Mouse (Mus musculus) forebrain, postnatal 0 days (tissue): ENCODE measurements around the gene Gm8104. TPM values are rescaled to one million over a fixed set of nuclear protein-coding genes. Genes with fewer than 3 reads are reported as not detected.
"Not testable (repeated sequence)": the region's sequence is repeated elsewhere in the genome, so short reads cannot be mapped to it uniquely, and the experiment has no call there.

Experiments used
- ATAC-seq: fragments of 200-750 bp; cut with Nextera tagmentation; 2 replicates; pipeline ENCODE4 v1.8.0; 2017; ENCODE audit warnings: mild to moderate bottlenecking, moderate library complexity
- DNase-seq: peaks from one replicate; pipeline ENCODE4 v3.0.0-alpha.2; 2015
- H3K27ac ChIP-seq: fragments of 300-500 bp; sonication (generic); 2 replicates; pipeline ENCODE4 v1.5.1; 2014; ENCODE audit warnings: low read depth, mild to moderate bottlenecking, antibody characterized with exemption, low read length, moderate library complexity, mixed read lengths
- H3K27me3 ChIP-seq: fragments of 300-500 bp; sonication (generic); 2 replicates; pipeline ENCODE4 v1.6.1; 2014; ENCODE audit warnings: mild to moderate bottlenecking, low read length, mixed read lengths; ENCODE audit not compliant: insufficient read depth
- H3K36me3 ChIP-seq: fragments of 300-500 bp; sonication (generic); 2 replicates; pipeline ENCODE4 v1.6.1; 2014; ENCODE audit warnings: mild to moderate bottlenecking, moderate library complexity; ENCODE audit not compliant: insufficient read depth
- H3K4me1 ChIP-seq: fragments of 300-500 bp; sonication (generic); 2 replicates; pipeline ENCODE4 v1.6.1; 2014; ENCODE audit warnings: antibody characterized with exemption; ENCODE audit not compliant: insufficient read depth
- H3K4me2 ChIP-seq: fragments of 300-500 bp; sonication (generic); 2 replicates; pipeline ENCODE4 v1.6.1; 2014; ENCODE audit warnings: low read depth, mild to moderate bottlenecking, moderate library complexity
- H3K4me3 ChIP-seq: fragments of 300-500 bp; sonication (generic); 2 replicates; pipeline ENCODE4 v1.5.1; 2014; ENCODE audit warnings: low read depth, low read length, mixed read lengths
- H3K9ac ChIP-seq: fragments of 300-500 bp; sonication (generic); 2 replicates; pipeline ENCODE4 v1.6.1; 2014; ENCODE audit warnings: mild to moderate bottlenecking
- H3K9me3 ChIP-seq: fragments of 300-500 bp; sonication (generic); 2 replicates; pipeline ENCODE4 v1.6.1; 2016; ENCODE audit warnings: low read length
- WGBS: fragments of 180-500 bp; shearing (Covaris S2); extraction: QIAGEN DNeasy Blood & Tissue Kit; methylation state at CpG from one replicate; pipeline ENCODE4 v1.1.7; 2014; 5-methylcytosine and 5-hydroxymethylcytosine counted together
- polyA plus RNA-seq: library from polyadenylated mRNA; unstranded; fragments of >200 nt; fragmentation: Nextera tagmentation; extraction: Ambion mirVana; gene quantifications from 2 replicates; pipeline ENCODE4 v1.2.1, GENCODE M21; 2015
- total RNA-seq: library from RNA; depleted of rRNA; stranded (reverse); fragments of >200 nt; gene quantifications from 2 replicates; pipeline ENCODE4 v1.2.3, GENCODE M21; 2014; rRNA removed

The Gm8104 gene
- total RNA-seq (0.10 and 0.46 TPM in 2 replicates), polyA plus RNA-seq (0.08 TPM in 1 of 2 replicates, not detected in the other)

GRCm38 (mm10) chr14:43100301-43100700 lies at the start of gene Gm8104:
Gene Gm8104, plus strand, starts transcription at chr14:43100601.
- H3K9ac ChIP-seq, DNase-seq, H3K27me3 ChIP-seq, H3K36me3 ChIP-seq, H3K9me3 ChIP-seq, H3K4me2 ChIP-seq, ATAC-seq, H3K4me3 ChIP-seq, H3K4me1 ChIP-seq, H3K27ac ChIP-seq: not testable (repeated sequence)
- 75% methylated on average over 3 of the region's 3 CpGs for WGBS

GRCm38 (mm10) chr14:43058063-43058462 lies 42.3 kb upstream of the Gm8104 start:
- not testable (repeated sequence) for H3K4me3 ChIP-seq, H3K36me3 ChIP-seq, H3K9me3 ChIP-seq, H3K4me2 ChIP-seq, ATAC-seq, H3K9ac ChIP-seq, H3K27me3 ChIP-seq, H3K27ac ChIP-seq, H3K4me1 ChIP-seq, DNase-seq
- 84% methylated on average over 3 of the region's 3 CpGs for WGBS

GRCm38 (mm10) chr14:43060179-43060578 lies 40.2 kb upstream of the Gm8104 start:
- not testable (repeated sequence) for H3K4me3 ChIP-seq, H3K27ac ChIP-seq, H3K4me1 ChIP-seq, H3K27me3 ChIP-seq, H3K36me3 ChIP-seq, H3K9me3 ChIP-seq, H3K9ac ChIP-seq, H3K4me2 ChIP-seq, ATAC-seq, DNase-seq
- 66% methylated on average over 4 of the region's 4 CpGs for WGBS

GRCm38 (mm10) chr14:43076543-43076942 lies 23.9 kb upstream of the Gm8104 start, which contains the start of gene Gm8094:
Gene Gm8094, minus strand, starts transcription at chr14:43076643.
- not testable (repeated sequence) for DNase-seq, H3K4me2 ChIP-seq, H3K27ac ChIP-seq, H3K27me3 ChIP-seq, H3K36me3 ChIP-seq, H3K9ac ChIP-seq, H3K4me1 ChIP-seq, H3K4me3 ChIP-seq, H3K9me3 ChIP-seq, ATAC-seq
- WGBS: 85% methylated on average over 2 of the region's 2 CpGs

- not testable (repeated sequence) for H3K27me3 ChIP-seq, H3K4me1 ChIP-seq, ATAC-seq, H3K27ac ChIP-seq, H3K9me3 ChIP-seq, H3K9ac ChIP-seq, DNase-seq, H3K36me3 ChIP-seq, H3K4me2 ChIP-seq, H3K4me3 ChIP-seq
- WGBS: 86% methylated on average over 1 of the region's 1 CpGs
Measured at GRCm38 (mm10) chr14:43084936-43085730, 15.3 kb upstream of the Gm8104 start.

- H3K4me2 ChIP-seq, H3K9me3 ChIP-seq, H3K27ac ChIP-seq, H3K4me1 ChIP-seq, H3K36me3 ChIP-seq, H3K4me3 ChIP-seq, H3K9ac ChIP-seq, ATAC-seq, DNase-seq, H3K27me3 ChIP-seq: not testable (repeated sequence)
- 54% methylated on average over 1 of the region's 14 CpGs for WGBS
Measured at GRCm38 (mm10) chr14:43089103-43089919, 11.1 kb upstream of the Gm8104 start.

- H3K27ac ChIP-seq, ATAC-seq, H3K4me2 ChIP-seq, H3K27me3 ChIP-seq, H3K4me3 ChIP-seq, H3K4me1 ChIP-seq, H3K9ac ChIP-seq, H3K9me3 ChIP-seq, H3K36me3 ChIP-seq, DNase-seq: not testable (repeated sequence)
- WGBS: 91% methylated on average over 1 of the region's 3 CpGs
Measured at GRCm38 (mm10) chr14:43119673-43120072, 19.3 kb downstream of the Gm8104 start.

- not testable (repeated sequence) for H3K4me1 ChIP-seq, DNase-seq, ATAC-seq, H3K4me3 ChIP-seq, H3K9ac ChIP-seq, H3K9me3 ChIP-seq, H3K36me3 ChIP-seq, H3K4me2 ChIP-seq, H3K27ac ChIP-seq, H3K27me3 ChIP-seq
Measured at GRCm38 (mm10) chr14:43126286-43126685, 25.9 kb downstream of the Gm8104 start.
